Mouse (Mus musculus): ENCODE measurements around the gene Oprm1.
"Not testable (repeated sequence)": the region's sequence is repeated elsewhere in the genome, so short reads cannot be mapped to it uniquely, and the experiment has no call there.

The Oprm1 gene

DNA sequence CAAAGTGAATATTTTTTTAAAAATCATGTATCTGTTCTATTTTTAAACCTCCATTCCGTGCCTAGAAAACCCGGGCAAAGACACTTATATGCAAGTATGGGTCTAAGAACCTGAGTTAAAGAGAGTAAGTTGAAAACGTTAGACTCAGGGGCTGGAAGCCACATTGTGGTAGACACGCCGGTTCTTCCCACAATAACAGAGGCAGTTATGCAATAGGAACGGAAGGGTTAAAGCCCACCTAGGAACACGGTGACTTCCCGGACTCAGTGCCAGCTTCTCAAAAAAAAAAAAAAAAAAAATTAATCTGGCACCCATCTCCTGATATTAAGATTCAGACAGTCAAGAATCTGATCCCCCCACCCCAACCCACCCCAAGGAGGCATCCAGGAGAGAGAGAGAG is 221.5 kb downstream of the Oprm1 start:
- DNase-seq: peak; percentile 23 to 54

- peak; percentile 20 to 43 for DNase-seq
Measured at GRCm38 (mm10) chr10:6980236-6980635, 221.9 kb downstream of the Oprm1 start.

DNA sequence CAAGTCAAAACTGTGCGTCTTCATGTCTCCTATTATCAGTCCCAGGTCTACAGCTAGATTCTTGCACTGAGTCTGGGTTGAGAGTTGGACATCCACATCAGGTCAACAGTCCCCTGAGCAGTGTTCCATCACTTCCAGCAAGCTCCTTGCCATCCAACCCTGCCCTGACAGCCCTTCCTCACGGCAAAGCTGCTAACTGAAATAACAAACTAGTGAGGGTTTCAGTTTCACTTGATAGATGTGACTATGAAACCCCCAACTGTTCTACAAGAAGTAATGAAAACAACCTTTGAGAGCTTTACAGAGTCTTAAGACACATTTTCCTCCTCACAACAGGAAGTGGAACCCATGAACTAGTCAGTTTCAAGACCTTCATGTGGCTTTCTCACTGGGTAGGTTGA is 224.4 kb downstream of the Oprm1 start:
- DNase-seq: no peak

DNA sequence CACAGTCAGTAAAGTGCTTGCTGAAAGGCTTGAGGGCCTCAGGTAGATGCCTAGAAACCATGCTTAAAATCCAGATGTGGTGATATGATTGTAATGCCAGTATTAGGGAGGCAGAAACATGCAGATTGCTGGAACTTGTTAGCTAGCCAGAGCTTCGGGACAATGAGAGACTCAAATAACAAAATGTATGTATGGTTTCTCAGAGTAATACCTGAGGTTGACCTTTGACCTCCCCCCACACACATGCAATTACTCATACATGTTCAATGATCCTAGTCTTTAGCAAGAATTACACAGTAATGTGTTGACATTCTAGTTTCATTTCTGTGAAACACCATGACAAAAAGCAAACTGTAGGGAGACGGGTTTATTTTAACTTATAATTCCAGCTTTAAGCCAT is 225.1 kb downstream of the Oprm1 start:
- no peak for DNase-seq

DNA sequence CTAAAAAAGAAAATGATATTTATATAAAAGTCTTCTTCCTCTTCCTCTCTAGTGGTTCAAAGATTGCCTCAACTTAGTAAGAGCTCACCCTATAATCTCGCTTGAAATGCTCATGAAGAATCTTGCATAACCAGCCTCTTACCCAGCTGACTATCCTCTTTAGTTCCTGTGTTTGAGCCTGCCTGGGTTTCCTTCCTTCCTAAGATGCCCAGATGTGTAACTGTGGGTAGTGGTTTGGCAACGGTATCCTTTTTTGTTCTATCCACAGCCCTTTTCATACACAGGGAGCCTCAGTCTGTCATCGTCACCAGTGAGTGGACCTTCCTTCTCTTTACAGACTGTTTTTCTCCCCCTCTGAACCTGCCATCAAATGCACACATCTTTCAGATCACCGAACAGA is 227.9 kb downstream of the Oprm1 start:
- no peak for DNase-seq

DNA sequence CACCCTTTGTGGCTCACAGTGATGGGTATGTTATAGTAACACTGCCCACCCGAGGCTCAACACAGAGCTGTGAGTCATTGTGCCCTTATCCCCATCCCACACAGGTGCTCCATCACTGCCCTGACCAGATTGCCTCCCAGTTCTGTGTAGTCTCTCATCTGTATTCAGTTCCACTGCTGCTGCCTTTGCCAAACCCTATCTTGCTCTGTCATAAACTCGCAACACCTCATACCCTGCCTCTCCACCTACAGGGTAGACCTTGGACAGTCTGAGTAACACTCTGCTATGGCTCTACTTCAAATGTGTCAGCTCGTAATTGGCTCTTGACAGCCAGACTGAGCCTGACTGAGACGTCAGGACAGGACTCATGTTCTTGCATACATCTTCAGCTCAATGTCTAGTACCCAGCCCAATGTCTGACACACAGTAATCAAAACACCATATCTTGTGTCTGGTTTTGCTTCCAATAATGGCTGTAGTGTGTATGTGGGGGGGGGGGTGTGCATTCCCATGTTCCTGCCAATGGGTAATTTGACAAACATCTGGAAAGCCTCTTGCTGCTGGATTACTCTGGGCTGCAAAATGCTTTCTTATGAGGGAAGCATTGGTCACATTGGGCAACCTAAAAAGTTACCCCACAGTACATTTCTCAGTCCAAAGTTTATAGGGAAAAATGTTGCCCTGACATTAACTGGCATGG is 229.2 kb downstream of the Oprm1 start:
- no peak for DNase-seq

DNA sequence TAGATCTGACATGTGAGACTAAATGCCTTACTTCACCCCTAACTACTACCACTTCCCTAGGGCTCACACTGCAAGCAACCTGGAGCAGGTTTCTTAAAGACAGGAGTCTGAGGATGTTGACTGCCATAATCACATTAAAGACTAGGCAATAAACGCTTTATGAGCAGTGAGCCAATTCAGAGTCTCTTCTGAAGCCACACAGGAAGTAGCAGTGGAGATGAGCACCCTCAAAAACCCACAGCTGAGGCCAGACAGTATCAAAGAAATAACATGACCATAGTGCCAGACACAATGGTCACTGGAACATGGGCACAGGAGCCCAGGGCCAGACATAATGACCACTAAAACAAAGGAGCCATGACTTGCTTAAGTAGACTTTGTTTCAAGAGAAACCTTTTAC is 230.2 kb downstream of the Oprm1 start:
- no peak for DNase-seq

GRCm38 (mm10) chr10:6996895-6997294 is 238.6 kb downstream of the Oprm1 start:
- DNase-seq: no peak

GRCm38 (mm10) chr10:6998576-6999250 is 240.4 kb downstream of the Oprm1 start:
- DNase-seq: peak; percentile 57 to 64

DNA sequence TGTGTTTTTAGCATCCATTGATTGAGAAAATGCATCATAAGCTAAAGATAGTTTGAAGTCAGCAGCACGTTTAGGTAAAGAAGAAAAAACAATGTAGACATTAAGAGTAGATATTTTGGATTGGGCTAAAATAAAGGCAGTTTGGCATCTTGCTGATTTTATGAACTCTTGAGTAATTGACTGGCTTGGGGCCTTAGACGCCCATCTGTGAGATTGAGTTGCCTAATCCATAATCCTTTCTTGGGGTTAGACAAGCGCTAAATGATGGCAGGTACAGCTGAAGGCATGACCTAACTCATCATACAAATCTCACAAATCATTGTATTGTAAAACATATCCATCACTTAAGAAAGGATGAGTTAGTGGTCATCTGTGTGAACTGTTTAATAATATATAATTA is 241.0 kb downstream of the Oprm1 start:
- no peak for DNase-seq

GRCm38 (mm10) chr10:7003898-7004297 is 245.6 kb downstream of the Oprm1 start:
- DNase-seq: not testable (repeated sequence)

DNA sequence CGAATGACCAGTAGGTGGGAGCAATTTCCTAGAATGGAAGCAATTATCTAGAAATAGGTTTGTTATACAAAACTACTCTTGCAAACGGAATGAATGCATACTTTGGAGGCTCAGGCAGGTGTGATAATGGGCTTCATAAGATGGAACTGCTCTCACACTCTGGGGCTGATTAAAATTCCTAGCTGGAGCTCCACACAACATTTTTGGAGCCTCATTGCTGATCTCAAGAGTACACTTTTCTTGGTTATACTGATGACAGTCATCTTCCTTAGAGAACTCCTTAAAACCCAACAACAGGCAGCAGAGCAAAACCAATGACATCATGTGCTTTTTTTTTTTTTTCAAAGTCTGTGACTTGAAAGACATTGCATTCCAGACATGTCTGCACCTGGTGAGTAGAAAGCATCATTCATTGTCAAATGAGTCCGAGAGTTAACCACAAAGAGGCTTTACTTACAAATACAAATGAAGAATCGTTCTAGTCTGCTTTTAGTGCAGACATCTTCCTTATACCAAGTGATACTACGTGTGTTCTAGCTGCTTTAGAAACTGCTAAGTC is 246.8 kb downstream of the Oprm1 start:
- no peak for DNase-seq

- DNase-seq: no peak
Measured at GRCm38 (mm10) chr10:7010543-7010942, 252.2 kb downstream of the Oprm1 start.

DNA sequence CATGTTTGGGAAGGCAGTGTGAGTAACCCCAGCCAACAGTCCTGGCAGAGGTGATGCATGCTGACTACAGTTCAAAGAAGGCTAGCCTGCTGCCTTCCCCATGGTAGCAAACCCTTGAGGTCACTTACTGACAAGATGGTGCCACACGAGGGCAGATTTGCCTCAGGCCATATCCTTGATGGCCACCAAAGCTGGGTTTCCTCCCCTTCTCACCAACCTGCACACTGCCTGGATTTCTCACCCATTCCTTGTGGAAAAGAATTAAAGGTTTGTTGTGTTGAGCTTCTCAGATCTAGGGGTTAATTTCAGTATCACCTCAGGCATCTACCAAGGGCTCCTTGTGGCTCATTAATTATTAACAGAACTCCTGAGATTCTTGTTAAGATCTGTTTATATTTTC is 256.9 kb downstream of the Oprm1 start:
- peak; percentile 17 to 38 for DNase-seq

DNA sequence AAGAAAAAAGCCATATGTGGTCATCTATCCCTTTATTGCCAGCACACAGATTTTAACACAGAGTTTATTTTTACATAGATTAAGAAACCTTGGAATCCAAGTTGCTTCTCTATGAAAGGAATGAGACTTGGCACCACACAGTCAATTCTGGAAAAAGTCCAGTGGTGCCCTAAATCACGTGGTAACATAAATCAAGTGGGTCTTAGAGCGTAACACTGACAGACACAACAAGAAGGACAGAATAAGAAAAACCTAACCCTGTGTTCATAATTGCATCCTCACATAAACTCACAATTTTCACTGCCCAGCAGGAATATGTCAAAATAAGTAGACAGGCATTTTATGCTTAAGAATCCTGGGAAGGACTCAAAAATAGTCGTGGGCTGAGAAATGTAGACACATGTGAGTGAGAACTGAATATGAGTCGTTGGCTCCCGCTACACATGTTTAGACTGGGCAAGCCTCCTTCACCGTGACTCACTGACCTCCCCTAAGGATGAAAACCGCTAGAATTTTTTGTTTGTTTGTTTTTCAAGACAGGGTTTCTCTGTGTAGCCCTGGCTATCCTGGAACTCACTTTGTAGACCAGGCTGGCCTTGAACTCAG is 261.6 kb downstream of the Oprm1 start:
- DNase-seq: no peak

DNA sequence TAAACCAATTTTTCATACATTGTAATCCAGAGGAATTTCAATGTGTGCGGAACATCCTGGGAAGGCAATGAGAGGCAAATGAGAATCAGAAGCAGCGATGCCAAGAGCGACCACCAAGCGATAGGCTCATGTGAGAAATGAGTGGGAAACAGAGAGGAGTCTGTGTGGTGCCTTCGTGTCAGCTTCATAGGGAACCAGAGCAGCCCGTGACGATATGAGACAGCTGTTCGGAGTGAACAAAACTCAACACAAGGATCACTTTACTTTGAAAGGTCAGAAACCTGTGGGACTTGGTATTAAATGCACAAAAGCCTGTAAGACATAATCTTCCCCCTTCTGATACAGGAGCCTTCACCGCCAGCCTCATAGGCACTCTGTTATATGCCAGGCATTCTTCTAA is 262.2 kb downstream of the Oprm1 start:
- no peak for DNase-seq

- no peak for DNase-seq
Measured at GRCm38 (mm10) chr10:7025028-7025427, 266.7 kb downstream of the Oprm1 start.

- DNase-seq: no peak
Measured at GRCm38 (mm10) chr10:7033459-7033858, 275.2 kb downstream of the Oprm1 start.

DNA sequence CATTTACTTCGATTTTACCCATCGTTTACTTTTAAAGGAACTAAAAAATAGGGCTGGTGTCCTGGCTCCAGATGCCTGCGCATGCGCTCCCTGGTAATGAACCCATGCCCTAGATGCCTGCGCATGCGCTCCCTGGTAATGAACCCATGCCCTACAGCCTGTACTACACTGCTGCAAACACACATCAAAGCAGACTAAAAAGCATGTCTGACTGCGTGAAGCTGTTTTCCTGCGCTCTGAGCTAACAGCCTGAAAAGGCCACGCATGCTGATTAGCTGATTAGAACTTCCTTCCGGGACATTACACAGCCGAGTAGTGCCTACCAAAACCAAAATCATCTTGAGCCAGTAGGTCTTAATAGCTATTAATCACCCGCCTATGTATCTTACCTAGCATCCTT is 277.2 kb downstream of the Oprm1 start:
- no peak for DNase-seq

GRCm38 (mm10) chr10:7037194-7037593 is 278.9 kb downstream of the Oprm1 start:
- DNase-seq: no peak

DNA sequence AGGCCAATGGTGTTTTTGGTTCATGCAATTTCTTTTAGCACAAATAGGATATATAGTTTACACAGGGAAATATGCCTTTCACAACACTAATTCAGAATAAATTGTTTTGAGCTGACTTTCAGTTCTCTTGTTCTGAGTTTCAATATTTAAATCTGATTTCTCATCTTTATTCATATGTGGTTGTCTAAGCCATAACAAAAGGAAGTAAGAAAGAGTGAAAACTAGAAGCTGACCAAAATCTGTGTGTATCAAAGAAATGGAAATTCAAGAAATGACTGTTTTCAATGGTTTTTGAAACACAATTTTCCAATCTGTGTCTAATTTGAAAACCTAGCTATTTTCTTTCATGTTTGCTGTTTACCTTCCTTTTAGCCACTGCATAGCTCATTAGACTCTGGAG is 282.7 kb downstream of the Oprm1 start:
- no peak for DNase-seq

- no peak for DNase-seq
Measured at GRCm38 (mm10) chr10:7043896-7044295, 285.6 kb downstream of the Oprm1 start.

DNA sequence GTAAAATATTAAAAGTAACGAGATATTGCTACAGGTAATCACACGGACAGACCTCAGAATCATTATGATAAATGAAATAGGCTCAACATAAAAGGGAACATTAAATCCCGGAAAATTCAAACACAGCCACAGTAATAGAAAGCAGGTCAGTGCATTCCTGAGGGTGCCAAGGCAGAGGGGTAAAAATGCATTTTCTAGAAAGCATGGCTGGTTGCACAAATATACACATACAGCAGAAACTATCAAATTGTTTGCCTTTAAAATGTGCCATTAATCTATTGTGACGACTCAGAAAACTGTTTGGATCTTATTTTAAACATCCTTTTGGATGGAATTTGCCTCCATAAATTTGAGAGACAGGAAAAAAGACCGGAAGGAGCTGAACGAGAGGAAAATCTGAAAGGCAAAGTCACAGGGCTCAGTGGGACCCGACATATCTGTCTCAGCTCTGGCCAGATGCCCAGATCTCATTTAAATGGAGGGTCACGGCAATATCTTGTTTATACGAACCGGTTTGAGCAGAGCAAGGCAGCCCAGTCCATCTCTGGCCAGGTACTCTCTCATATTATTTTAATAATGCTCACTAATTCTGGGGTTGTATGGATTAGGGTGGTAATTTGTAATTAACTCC is 289.1 kb downstream of the Oprm1 start:
- DNase-seq: no peak

- no peak for DNase-seq
Measured at GRCm38 (mm10) chr10:7047919-7048291, 289.6 kb downstream of the Oprm1 start.
